Mouse (Mus musculus): ENCODE data around the gene Krt86. TPM values are rescaled to one million over a fixed set of nuclear protein-coding genes. Genes with fewer than 3 reads are reported as not detected.

The Krt86 gene
- polyA plus RNA-seq, 1 experiment: not detected

DNA sequence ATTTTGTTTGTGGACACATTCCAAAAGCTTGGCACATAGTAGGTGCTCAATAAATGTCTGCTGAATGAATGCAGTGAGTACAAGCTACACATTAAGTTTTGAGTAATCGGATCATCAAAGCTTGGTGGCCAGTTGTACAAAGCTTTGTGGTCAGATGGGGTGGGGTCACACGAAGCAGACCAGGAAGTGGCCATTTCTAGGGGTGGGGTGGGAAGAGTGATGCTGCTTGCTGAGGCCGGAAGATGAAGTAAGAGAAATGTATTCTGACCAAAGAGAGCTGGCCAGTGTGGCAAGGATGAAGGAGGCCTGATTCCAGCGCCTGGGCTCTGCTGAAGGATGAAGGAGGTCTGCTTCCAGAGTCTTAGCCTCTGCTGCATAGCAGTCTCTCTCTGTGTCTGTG, 4.2 kb upstream of the Krt86 start:
- TF ChIP-seq CTCF (conservative IDR thresholded peaks at IDR 0.05; ENCODE audit: insufficient read depth, insufficient read length, low read depth, low read length) (no peak), POLR2A (IDR thresholded peaks at IDR 0.05; ENCODE audit: low read depth, low read length) (no peak)
- WGBS: 87% methylated on average over 4 of the region's 4 CpGs
- no peak for DNase-seq
- H3K27me3 ChIP-seq (replicated peaks; ENCODE audit: control insufficient read depth, insufficient read depth, low read length): no peaks in the 10 kb centered on the region
- no peak overlapping the region for H3K27ac ChIP-seq (ENCODE audit: insufficient read depth, low read depth, low read length)
- no peak overlapping the region for H3K4me3 ChIP-seq (ENCODE audit: insufficient read depth, low read depth, low read length)
- no peaks in the 10 kb centered on the region for H3K4me1 ChIP-seq (ENCODE audit: control insufficient read depth, insufficient read depth, low read length)
- no peaks in the 10 kb centered on the region for H3K36me3 ChIP-seq (ENCODE audit: control insufficient read depth, insufficient read depth, low read length)

DNA sequence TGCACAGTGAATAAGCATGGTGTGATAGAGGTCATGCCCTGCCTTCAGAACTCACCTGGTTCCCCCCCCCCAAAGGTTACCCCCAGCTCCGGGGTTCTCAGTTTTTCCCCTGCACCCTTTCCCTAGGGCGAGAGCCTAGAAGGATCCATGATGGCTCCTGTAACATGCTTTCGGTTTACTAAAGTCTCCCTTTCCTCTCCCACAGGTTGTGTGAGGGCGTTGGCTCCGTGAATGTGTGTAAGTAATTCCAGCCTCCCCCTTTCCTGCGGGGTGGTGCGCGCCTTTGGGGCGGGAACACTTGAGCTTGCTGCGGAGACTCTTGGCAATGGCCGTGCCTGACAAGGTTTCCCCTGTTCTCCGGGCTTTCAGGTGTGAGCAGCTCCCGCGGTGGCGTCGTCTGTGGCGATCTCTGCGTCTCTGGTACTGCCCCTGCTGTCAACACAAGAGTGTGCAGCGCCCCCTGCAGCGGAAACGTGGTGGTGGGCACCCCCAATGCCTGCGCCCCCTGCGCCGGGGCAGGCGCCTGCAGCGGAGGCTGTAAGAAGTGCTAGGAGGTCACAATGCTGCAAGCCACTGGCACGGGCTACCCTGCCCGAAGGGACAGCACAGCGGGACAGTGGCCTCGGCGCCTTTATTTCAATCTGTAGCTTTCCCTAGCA, 5.9 kb downstream of the Krt86 start:
- no peaks in the 10 kb centered on the region for H3K27me3 ChIP-seq (replicated peaks; ENCODE audit: control insufficient read depth, insufficient read depth, low read length)

DNA sequence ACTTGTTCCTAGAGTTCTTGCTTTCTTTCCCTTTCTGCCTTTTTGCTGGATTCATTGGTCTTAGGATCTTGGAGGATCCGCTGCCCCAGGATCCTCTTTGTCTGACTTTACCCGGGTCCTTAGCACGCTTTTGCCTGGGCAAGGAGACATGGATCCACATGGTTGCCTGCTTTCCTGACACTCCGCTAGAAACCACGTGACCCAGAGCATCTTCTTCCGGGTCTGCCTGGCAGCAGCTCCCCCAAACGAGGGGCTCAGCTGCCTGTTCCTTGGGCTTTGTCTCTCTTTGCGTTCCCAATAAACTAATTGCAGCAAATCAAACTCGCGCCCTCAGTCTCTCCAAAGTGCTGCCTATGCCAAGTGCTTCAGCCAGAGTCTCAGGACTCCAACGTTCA, 6.4 kb downstream of the Krt86 start:
- no peak for DNase-seq
- TF ChIP-seq POLR2A (IDR thresholded peaks at IDR 0.05; ENCODE audit: low read depth, low read length) (no peak), CTCF (conservative IDR thresholded peaks at IDR 0.05; ENCODE audit: insufficient read depth, insufficient read length, low read depth, low read length) (no peak)
- H3K4me1 ChIP-seq (ENCODE audit: control insufficient read depth, insufficient read depth, low read length): no peaks in the 10 kb centered on the region
- no peak overlapping the region for H3K27ac ChIP-seq (ENCODE audit: insufficient read depth, low read depth, low read length)
- 24% methylated on average over 11 of the region's 11 CpGs for WGBS
- no peaks in the 10 kb centered on the region for H3K36me3 ChIP-seq (ENCODE audit: control insufficient read depth, insufficient read depth, low read length)
- H3K4me3 ChIP-seq (ENCODE audit: insufficient read depth, low read depth, low read length): no peak overlapping the region
- no peaks in the 10 kb centered on the region for H3K27me3 ChIP-seq (replicated peaks; ENCODE audit: control insufficient read depth, insufficient read depth, low read length)

More for the DNA sequence above, 5.9 kb downstream of the Krt86 start:
- Histone ChIP-seq H3K4me3 (ENCODE audit: insufficient read depth, low read depth, low read length) (no peak overlapping the region), H3K36me3 (ENCODE audit: control insufficient read depth, insufficient read depth, low read length) (no peaks in the 10 kb centered on the region), H3K4me1 (ENCODE audit: control insufficient read depth, insufficient read depth, low read length) (no peaks in the 10 kb centered on the region), H3K27ac (ENCODE audit: insufficient read depth, low read depth, low read length) (no peak overlapping the region)
- peak; percentile 21 for DNase-seq
- 8% methylated on average over 31 of the region's 31 CpGs for WGBS
- no peak for TF ChIP-seq POLR2A (IDR thresholded peaks at IDR 0.05; ENCODE audit: low read depth, low read length)
- TF ChIP-seq CTCF (conservative IDR thresholded peaks at IDR 0.05; ENCODE audit: insufficient read depth, insufficient read length, low read depth, low read length): no peak; the same call in 1 of the 2 replicates

DNA sequence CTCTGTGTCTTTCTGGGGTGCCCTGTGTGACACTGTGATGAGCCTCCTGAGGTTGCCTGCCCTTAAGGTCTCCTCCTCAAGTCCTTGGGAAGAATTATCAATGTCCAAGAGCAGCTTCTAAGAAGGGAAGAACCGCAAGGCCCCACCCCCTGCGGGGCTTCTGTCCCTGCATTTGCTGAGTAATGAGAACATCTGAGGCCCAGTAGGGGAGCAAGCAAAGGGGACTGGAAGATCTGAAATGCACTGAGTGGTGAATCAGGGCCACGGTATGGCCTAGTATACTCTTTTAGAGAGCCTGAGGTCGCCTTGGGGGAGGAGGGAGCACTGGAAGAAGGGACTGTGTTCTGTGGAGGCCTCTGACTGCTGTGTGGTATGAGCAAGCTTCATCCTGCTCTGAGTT, 8.8 kb downstream of the Krt86 start:
- Histone ChIP-seq H3K4me1 (ENCODE audit: control insufficient read depth, insufficient read depth, low read length) (no peaks in the 10 kb centered on the region), H3K27ac (ENCODE audit: insufficient read depth, low read depth, low read length) (no peak overlapping the region), H3K36me3 (ENCODE audit: control insufficient read depth, insufficient read depth, low read length) (no peaks in the 10 kb centered on the region), H3K27me3 (replicated peaks; ENCODE audit: control insufficient read depth, insufficient read depth, low read length) (no peaks in the 10 kb centered on the region), H3K4me3 (ENCODE audit: insufficient read depth, low read depth, low read length) (no peak overlapping the region)
- WGBS: 67% methylated on average over 4 of the region's 4 CpGs
- TF ChIP-seq POLR2A (IDR thresholded peaks at IDR 0.05; ENCODE audit: low read depth, low read length) (no peak), CTCF (conservative IDR thresholded peaks at IDR 0.05; ENCODE audit: insufficient read depth, insufficient read length, low read depth, low read length) (no peak)
- DNase-seq: no peak

DNA sequence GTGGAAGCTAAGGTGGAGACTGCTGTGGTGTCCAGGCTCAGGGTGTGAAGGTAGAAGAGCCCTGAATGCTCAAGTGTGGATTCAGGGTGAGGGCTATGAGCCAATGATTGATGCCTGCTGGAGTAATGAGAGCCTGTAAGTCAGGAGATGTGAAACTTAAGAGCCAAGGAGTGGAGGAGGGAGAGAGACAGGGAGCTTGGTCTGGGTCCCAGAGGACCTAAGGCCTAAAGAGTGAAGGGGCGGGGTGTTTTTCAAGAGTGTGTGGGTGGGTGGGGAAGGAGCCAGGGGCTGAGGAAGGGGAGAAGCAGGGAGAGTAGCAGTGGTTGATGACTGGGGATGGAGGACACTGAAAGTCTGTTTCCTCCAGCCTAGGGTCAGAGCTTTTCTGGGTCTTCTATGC, 10.4 kb downstream of the Krt86 start:
- WGBS: 72% methylated on average over 1 of the region's 1 CpGs
- DNase-seq: no peak
- H3K36me3 ChIP-seq (ENCODE audit: control insufficient read depth, insufficient read depth, low read length): no peaks in the 10 kb centered on the region
- TF ChIP-seq POLR2A (IDR thresholded peaks at IDR 0.05; ENCODE audit: low read depth, low read length): no peak
- TF ChIP-seq CTCF (conservative IDR thresholded peaks at IDR 0.05; ENCODE audit: insufficient read depth, insufficient read length, low read depth, low read length): no peak
- H3K27me3 ChIP-seq (replicated peaks; ENCODE audit: control insufficient read depth, insufficient read depth, low read length): no peaks in the 10 kb centered on the region
- no peak overlapping the region for H3K27ac ChIP-seq (ENCODE audit: insufficient read depth, low read depth, low read length)
- H3K4me3 ChIP-seq (ENCODE audit: insufficient read depth, low read depth, low read length): no peak overlapping the region
- H3K4me1 ChIP-seq (ENCODE audit: control insufficient read depth, insufficient read depth, low read length): no peaks in the 10 kb centered on the region

DNA sequence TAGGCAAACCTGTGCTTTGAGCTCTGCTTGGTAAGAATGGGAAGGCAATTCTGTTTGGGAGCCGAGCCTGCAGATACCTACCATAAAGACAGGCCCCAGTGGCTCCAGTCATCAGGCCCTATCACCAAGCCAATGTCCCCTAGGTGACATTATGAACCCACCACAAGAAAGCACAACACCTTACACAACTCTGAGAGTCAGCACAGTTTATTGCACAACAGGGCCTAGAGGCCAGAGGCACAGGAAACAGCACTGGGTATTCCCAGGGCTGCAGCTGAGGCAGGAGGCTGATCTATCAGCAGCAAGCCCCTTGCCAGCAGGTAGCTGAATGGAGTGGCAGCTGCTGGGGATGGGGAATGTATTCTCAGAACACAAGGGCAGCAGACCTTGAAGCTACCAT, 11.7 kb downstream of the Krt86 start:
- H3K27me3 ChIP-seq (replicated peaks; ENCODE audit: control insufficient read depth, insufficient read depth, low read length): no peaks in the 10 kb centered on the region
- H3K27ac ChIP-seq (ENCODE audit: insufficient read depth, low read depth, low read length): no peak overlapping the region
- no peak overlapping the region for H3K4me3 ChIP-seq (ENCODE audit: insufficient read depth, low read depth, low read length)
- 88% methylated on average over 1 of the region's 1 CpGs for WGBS
- no peak for DNase-seq
- H3K4me1 ChIP-seq (ENCODE audit: control insufficient read depth, insufficient read depth, low read length): no peaks in the 10 kb centered on the region
- no peaks in the 10 kb centered on the region for H3K36me3 ChIP-seq (ENCODE audit: control insufficient read depth, insufficient read depth, low read length)
- no peak for TF ChIP-seq POLR2A (IDR thresholded peaks at IDR 0.05; ENCODE audit: low read depth, low read length)
- TF ChIP-seq CTCF (conservative IDR thresholded peaks at IDR 0.05; ENCODE audit: insufficient read depth, insufficient read length, low read depth, low read length): no peak

DNA sequence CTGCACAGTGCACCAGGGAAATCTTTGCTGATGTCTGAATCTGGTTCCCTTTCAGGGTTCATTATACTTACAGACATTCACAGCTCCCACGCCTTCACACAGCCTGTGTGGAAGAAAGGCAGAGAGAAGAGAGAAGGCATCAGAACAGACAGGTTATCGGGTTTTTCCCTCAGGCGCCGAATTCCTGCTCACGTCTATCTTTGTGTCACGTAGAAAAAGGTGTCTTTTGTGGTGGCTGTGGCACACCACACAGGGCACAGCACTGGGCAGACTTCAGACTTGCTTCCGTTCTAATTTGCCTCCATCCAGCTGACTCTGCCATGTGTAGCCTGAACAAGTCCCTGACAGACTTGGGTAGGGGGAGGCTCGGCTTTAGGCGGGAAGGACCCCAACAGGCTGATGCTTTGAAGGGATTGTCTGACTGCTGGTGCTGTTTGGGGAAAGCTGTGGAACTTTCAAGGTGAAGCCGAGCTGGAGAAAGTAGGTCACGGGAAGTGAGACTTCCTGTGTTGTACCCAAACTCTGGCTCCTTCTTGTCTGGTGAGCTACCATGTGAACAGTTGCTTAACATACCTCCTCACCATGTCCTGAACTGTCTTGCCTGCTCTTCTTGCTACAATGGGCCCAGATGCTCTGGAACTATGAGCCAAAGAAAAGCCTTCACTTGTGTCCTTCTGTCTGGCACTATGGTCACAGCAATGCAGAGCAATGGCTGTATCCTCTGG, 12.8 kb downstream of the Krt86 start:
- H3K4me1 ChIP-seq (ENCODE audit: control insufficient read depth, insufficient read depth, low read length): no peaks in the 10 kb centered on the region
- no peaks in the 10 kb centered on the region for H3K27me3 ChIP-seq (replicated peaks; ENCODE audit: control insufficient read depth, insufficient read depth, low read length)
- no peak overlapping the region for H3K4me3 ChIP-seq (ENCODE audit: insufficient read depth, low read depth, low read length)
- TF ChIP-seq CTCF (conservative IDR thresholded peaks at IDR 0.05; ENCODE audit: insufficient read depth, insufficient read length, low read depth, low read length) (no peak), POLR2A (IDR thresholded peaks at IDR 0.05; ENCODE audit: low read depth, low read length) (no peak)
- no peak for DNase-seq
- no peak overlapping the region for H3K27ac ChIP-seq (ENCODE audit: insufficient read depth, low read depth, low read length)
- H3K36me3 ChIP-seq (ENCODE audit: control insufficient read depth, insufficient read depth, low read length): no peaks in the 10 kb centered on the region
- 83% methylated on average over 11 of the region's 11 CpGs for WGBS
